Mouse (Mus musculus): ENCODE results near the gene Cacna1c. TPM values are rescaled to one million over a fixed set of nuclear protein-coding genes. Genes with fewer than 3 reads are reported as not detected.

Cacna1c gene
- polyA plus RNA-seq, 1 experiment from 2014 or later: 0.23 TPM

DNA sequence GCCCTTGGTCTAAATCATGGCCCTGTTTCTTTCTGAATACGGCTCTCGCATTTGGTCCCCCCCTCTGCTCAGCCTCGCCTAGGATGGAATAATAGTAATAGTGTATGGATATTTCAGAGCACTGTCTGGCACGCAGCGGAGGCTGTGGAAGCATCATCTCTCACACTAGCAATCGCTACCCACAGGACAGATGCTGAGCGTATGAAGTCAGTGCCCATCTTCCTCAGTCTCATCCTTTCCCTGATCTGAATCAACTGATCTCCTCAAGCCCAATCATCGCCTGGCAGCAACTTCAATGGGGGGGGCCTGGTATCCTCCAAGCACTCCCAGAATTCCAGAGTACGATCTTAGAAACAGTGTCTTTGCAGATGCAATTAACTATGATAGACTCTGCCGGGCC is 518.2 kb downstream of the Cacna1c start:
- 88% methylated on average over 10 of the region's 10 CpGs for WGBS (ENCODE audit: insufficient replicate concordance)
- Histone ChIP-seq H3K36me3 (replicated peaks; ENCODE audit: insufficient read depth, low read length) (no peaks in the 10 kb centered on the region), H3K4me3 (ENCODE audit: low read depth, low read length) (no peak overlapping the region), H3K27ac (ENCODE audit: low read depth) (no peak overlapping the region), H3K27me3 (ENCODE audit: insufficient read depth, low read length) (no peaks in the 10 kb centered on the region), H3K9ac (replicated peaks) (no peak overlapping the region), H3K4me1 (ENCODE audit: insufficient read depth) (no peaks in the 10 kb centered on the region), H3K9me3 (ENCODE audit: low read length) (no peaks in the 10 kb centered on the region), H3K4me2 (ENCODE audit: low read depth, low read length) (no peak overlapping the region)
- TF ChIP-seq EP300 (IDR thresholded peaks at IDR 0.05; ENCODE audit: low read depth): no peak
- no peak for TF ChIP-seq CTCF (IDR thresholded peaks at IDR 0.05; ENCODE audit: low read depth)
- ATAC-seq (no peak), DNase-seq (no peak)

DNA sequence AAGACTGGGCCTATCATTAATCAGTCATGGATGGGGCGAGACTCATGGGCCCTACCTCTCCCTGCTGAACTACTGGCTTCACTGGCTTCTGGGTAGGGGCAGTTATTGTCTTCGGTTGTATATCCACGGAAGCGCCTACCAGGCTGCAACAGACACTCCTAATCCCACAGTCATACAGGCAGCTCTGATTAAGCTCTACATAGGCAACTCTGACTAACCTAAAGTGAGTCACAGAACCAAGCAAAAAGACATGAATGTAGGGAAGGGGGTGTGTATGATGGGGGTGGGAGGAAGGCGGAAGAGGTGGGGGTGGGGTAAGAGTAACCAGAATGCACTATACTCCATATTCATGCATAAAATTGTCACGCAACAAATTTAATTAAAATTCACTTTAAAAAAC is 518.9 kb downstream of the Cacna1c start:
- no peak overlapping the region for H3K27ac ChIP-seq (ENCODE audit: low read depth)
- ATAC-seq: no peak
- H3K9me3 ChIP-seq (ENCODE audit: low read length): no peaks in the 10 kb centered on the region
- no peak for DNase-seq
- no peaks in the 10 kb centered on the region for H3K36me3 ChIP-seq (replicated peaks; ENCODE audit: insufficient read depth, low read length)
- TF ChIP-seq EP300 (IDR thresholded peaks at IDR 0.05; ENCODE audit: low read depth) (no peak), CTCF (IDR thresholded peaks at IDR 0.05; ENCODE audit: low read depth) (no peak)
- WGBS (ENCODE audit: insufficient replicate concordance): 86% methylated on average over 6 of the region's 6 CpGs
- no peak overlapping the region for H3K4me2 ChIP-seq (ENCODE audit: low read depth, low read length)
- H3K27me3 ChIP-seq (ENCODE audit: insufficient read depth, low read length): no peaks in the 10 kb centered on the region
- H3K4me1 ChIP-seq (ENCODE audit: insufficient read depth): no peaks in the 10 kb centered on the region
- no peak overlapping the region for H3K9ac ChIP-seq (replicated peaks)
- H3K4me3 ChIP-seq (ENCODE audit: low read depth, low read length): no peak overlapping the region

DNA sequence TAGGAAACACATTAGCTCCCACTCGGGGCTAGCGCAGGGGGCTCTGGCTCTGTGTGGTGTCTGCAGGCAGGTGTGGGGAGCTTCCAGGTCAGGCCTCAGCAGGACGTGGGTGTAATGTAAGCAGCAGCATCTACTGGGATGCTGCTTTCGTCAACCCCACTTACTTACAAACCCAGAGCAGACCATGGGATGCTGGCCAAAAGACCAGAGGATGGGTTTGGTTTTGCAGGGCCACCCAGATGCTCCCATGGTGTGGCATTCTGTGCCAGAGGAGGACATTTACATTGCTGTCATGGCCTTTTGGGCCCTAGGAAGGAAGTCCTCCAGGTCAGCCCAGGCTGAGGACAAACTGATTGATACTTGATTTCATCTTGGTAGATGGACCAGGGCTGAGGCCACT is 521.4 kb downstream of the Cacna1c start:
- Histone ChIP-seq H3K36me3 (replicated peaks; ENCODE audit: insufficient read depth, low read length) (no peaks in the 10 kb centered on the region), H3K4me3 (ENCODE audit: low read depth, low read length) (no peak overlapping the region), H3K27me3 (ENCODE audit: insufficient read depth, low read length) (no peaks in the 10 kb centered on the region), H3K9ac (replicated peaks) (no peak overlapping the region), H3K4me2 (ENCODE audit: low read depth, low read length) (no peak overlapping the region), H3K4me1 (ENCODE audit: insufficient read depth) (no peaks in the 10 kb centered on the region), H3K9me3 (ENCODE audit: low read length) (no peaks in the 10 kb centered on the region), H3K27ac (ENCODE audit: low read depth) (no peak overlapping the region)
- TF ChIP-seq EP300 (IDR thresholded peaks at IDR 0.05; ENCODE audit: low read depth) (no peak), CTCF (IDR thresholded peaks at IDR 0.05; ENCODE audit: low read depth) (no peak)
- no peak for ATAC-seq
- 83% methylated on average over 4 of the region's 4 CpGs for WGBS (ENCODE audit: insufficient replicate concordance)
- no peak for DNase-seq

DNA sequence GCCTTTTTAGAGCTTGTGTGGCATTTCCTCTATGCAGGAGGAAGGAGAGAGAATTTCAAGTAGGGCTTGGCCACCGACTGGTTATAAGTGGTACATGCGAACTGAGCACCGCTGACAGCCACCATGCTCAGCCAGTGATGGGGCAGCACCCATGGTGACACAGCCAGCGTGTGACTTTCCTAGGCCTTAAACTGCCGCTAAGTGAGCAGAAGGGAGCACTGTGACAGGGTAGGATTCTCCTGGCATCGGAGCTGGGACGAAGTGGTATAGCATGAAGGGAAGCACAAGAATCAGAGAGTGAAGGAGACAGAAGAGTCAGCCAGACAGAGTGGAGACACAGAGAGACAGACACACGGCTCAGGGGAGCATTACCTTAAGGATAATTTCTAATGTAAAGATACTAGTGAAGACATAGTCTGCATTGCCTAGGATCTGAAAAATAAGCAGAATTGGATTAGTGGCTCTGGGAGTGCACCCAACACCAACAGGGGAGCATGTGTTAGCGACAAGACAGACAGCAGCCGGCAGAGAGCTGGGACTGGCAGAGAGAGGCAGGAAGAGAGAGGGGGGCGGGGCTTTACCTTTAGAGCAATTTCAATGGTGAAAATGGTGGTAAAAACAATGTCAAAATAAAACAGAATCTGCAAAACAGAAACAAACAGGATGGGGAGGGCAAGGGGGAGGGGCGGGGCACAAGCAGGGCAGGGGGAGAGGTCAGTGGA is 522.1 kb downstream of the Cacna1c start:
- DNase-seq (no peak), ATAC-seq (no peak)
- H3K9me3 ChIP-seq (ENCODE audit: low read length): no peaks in the 10 kb centered on the region
- H3K4me1 ChIP-seq (ENCODE audit: insufficient read depth): no peaks in the 10 kb centered on the region
- TF ChIP-seq CTCF (IDR thresholded peaks at IDR 0.05; ENCODE audit: low read depth) (no peak), EP300 (IDR thresholded peaks at IDR 0.05; ENCODE audit: low read depth) (no peak)
- no peak overlapping the region for H3K27ac ChIP-seq (ENCODE audit: low read depth)
- H3K4me3 ChIP-seq (ENCODE audit: low read depth, low read length): no peak overlapping the region
- WGBS (ENCODE audit: insufficient replicate concordance): 71% methylated on average over 12 of the region's 12 CpGs
- H3K4me2 ChIP-seq (ENCODE audit: low read depth, low read length): no peak overlapping the region
- no peaks in the 10 kb centered on the region for H3K27me3 ChIP-seq (ENCODE audit: insufficient read depth, low read length)
- no peaks in the 10 kb centered on the region for H3K36me3 ChIP-seq (replicated peaks; ENCODE audit: insufficient read depth, low read length)
- H3K9ac ChIP-seq (replicated peaks): no peak overlapping the region

DNA sequence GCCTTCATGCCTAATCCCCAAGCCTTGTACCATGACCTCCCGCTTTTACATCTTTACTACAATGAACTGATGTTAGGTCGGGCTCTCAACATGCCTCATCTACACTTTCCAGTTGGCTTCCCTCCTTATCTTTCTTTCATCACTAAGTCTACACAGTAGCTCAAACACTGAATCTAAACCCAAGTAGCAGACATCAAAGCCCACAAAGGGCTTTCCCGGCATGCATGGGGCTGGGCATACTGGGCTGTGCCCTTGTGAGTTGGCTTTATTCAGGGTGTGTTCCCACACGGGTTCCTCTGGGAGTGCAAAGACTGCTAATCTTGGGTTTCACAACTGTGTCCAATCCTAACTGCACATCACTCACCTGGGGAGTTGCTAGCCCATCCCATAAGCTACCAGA is 542.9 kb downstream of the Cacna1c start:
- no peak for DNase-seq
- no peak overlapping the region for H3K27ac ChIP-seq (ENCODE audit: low read depth)
- no peak for ATAC-seq

DNA sequence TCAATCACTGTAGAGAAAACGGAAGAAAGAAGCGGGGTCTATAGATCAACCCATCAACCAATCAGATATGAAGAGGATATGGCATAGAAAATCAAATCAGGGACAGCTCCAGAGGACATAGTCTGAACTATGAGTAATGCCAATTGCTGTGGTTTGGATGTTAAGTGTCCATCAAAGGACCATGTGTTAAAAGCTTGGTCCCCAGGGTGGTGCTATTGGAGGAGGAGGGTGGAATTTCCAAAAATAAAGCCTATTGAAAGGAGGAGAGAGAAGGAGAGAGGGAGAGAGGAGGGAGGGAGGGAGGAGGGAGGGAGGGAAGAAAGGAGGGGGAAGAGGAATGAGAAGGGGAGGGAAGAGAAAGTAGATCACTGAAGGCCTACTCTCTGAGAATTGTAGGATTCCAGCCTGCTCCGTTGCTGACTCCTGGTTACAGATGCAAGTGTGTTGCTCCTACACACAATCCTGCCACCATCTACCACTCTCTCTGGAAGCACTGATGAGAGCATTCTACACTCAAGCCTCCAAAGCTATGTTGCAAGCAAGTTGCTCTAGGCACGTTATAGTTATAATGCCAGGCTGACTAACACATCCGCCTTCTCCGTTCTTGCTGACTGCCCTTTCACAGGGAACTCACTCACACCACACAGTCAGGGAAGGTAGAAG is 547.0 kb downstream of the Cacna1c start:
- H3K4me1 ChIP-seq (ENCODE audit: insufficient read depth): no peaks in the 10 kb centered on the region
- WGBS (ENCODE audit: insufficient replicate concordance): 83% methylated on average over 6 of the region's 6 CpGs

More for the DNA sequence above, 542.9 kb downstream of the Cacna1c start:
- TF ChIP-seq CTCF (IDR thresholded peaks at IDR 0.05; ENCODE audit: low read depth): no peak
- TF ChIP-seq EP300 (IDR thresholded peaks at IDR 0.05; ENCODE audit: low read depth): no peak
- no peak overlapping the region for H3K9ac ChIP-seq (replicated peaks)
- H3K4me2 ChIP-seq (ENCODE audit: low read depth, low read length): no peak overlapping the region
- no peaks in the 10 kb centered on the region for H3K9me3 ChIP-seq (ENCODE audit: low read length)
- no peaks in the 10 kb centered on the region for H3K4me1 ChIP-seq (ENCODE audit: insufficient read depth)
- H3K36me3 ChIP-seq (replicated peaks; ENCODE audit: insufficient read depth, low read length): no peaks in the 10 kb centered on the region
- H3K27me3 ChIP-seq (ENCODE audit: insufficient read depth, low read length): no peaks in the 10 kb centered on the region
- no peak overlapping the region for H3K4me3 ChIP-seq (ENCODE audit: low read depth, low read length)
- WGBS (ENCODE audit: insufficient replicate concordance): 70% methylated on average over 4 of the region's 4 CpGs

More for the DNA sequence above, 547.0 kb downstream of the Cacna1c start:
- ATAC-seq (no peak), DNase-seq (no peak)
- no peak for TF ChIP-seq CTCF (IDR thresholded peaks at IDR 0.05; ENCODE audit: low read depth)
- TF ChIP-seq EP300 (IDR thresholded peaks at IDR 0.05; ENCODE audit: low read depth): no peak
- no peak overlapping the region for H3K4me2 ChIP-seq (ENCODE audit: low read depth, low read length)
- no peak overlapping the region for H3K27ac ChIP-seq (ENCODE audit: low read depth)
- no peaks in the 10 kb centered on the region for H3K9me3 ChIP-seq (ENCODE audit: low read length)
- no peak overlapping the region for H3K4me3 ChIP-seq (ENCODE audit: low read depth, low read length)
- no peaks in the 10 kb centered on the region for H3K27me3 ChIP-seq (ENCODE audit: insufficient read depth, low read length)
- H3K36me3 ChIP-seq (replicated peaks; ENCODE audit: insufficient read depth, low read length): no peaks in the 10 kb centered on the region
- no peak overlapping the region for H3K9ac ChIP-seq (replicated peaks)

Measured in liver, postnatal 0 days (tissue).